Mouse (Mus musculus): ENCODE data around the gene Mvb12a. TPM values are rescaled to one million over a fixed set of nuclear protein-coding genes. Genes with fewer than 3 reads are reported as not detected.
"Not testable (repeated sequence)": the region's sequence is repeated elsewhere in the genome, so short reads cannot be mapped to it uniquely, and the experiment has no call there.

Gene Mvb12a
- polyA plus RNA-seq, 1 experiment, result 136 TPM

DNA sequence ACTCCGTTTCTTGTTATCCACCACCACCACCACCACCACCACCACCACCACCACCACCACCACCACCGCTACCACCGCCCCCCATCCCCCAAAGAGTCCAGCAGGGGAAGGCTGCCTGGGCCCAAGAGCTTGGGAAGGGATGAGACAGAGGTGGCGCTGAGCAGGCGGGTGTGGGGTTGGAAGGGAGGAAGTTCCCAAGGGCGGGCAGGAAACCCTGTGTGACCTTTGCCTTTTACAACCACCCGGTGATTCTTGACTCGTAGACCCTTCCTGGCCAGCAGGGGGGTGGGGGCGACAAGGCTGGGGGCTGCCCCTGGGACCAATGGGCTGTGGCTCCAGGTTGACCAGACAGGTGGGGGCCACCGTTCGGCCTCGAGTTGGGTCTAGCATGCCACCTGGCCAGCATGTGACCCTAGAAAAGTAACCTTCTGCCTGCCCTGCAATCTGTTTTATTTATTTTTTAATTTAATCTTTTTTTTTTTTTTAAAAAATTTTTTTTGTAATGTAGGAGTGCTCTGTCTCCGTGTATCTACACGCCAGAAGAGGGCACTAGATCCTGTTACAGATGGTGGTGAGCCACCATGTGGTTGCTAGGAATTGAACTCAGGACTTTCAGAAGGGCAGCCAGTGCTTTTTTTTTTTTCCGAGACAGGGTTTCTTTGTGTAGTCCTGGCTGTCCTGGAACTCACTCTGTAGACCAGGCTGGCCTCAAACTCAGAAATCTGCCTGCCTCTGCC, 29.5 kb upstream of the Mvb12a start:
- DNase-seq, result peak; percentile 69
- H3K27ac ChIP-seq (ENCODE audit: insufficient read depth, low read depth, low read length), result peak overlapping the region; percentile 57; the same call in 1 of the 2 replicates
- 53% methylated on average over 15 of the region's 15 CpGs for WGBS
- H3K36me3 ChIP-seq (ENCODE audit: control insufficient read depth, insufficient read depth, low read length), result no peaks in the 10 kb centered on the region
- H3K4me3 ChIP-seq (ENCODE audit: insufficient read depth, low read depth, low read length), result no peak overlapping the region
- TF ChIP-seq CTCF (conservative IDR thresholded peaks at IDR 0.05; ENCODE audit: insufficient read depth, insufficient read length, low read depth, low read length) (0 out of 2 replicates have a peak, but pooled peaks have one; percentile 6), POLR2A (IDR thresholded peaks at IDR 0.05; ENCODE audit: low read depth, low read length) (no peak)
- no peaks in the 10 kb centered on the region for H3K4me1 ChIP-seq (ENCODE audit: control insufficient read depth, insufficient read depth, low read length)
- no peaks in the 10 kb centered on the region for H3K27me3 ChIP-seq (replicated peaks; ENCODE audit: control insufficient read depth, insufficient read depth, low read length)

DNA sequence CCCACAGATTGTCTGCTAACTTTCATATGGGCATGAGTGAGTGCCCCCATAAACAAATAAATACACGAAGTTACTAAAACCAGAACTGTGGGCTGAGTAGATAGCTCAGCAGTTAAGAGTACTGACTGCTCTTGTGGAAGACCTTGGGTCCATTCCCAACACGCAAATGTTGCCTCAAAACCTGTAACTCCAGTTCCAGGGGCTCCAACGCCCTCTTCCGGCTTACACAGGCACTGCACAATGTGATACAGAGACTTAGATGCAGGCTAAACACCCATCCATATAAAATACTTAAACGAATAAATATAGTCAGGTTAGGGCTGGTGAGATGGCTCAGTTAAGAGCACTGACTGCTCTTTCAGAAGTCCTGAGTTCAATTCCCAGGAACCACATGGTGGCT, 27.7 kb upstream of the Mvb12a start:
- H3K4me1 ChIP-seq (ENCODE audit: control insufficient read depth, insufficient read depth, low read length), result no peaks in the 10 kb centered on the region
- WGBS, result 78% methylated on average over 5 of the region's 5 CpGs

GRCm38 (mm10) chr8:71516786-71517185, 25.9 kb upstream of the Mvb12a start:
- WGBS, result 28% methylated on average over 6 of the region's 6 CpGs
- peak; percentile 84 for DNase-seq
- H3K36me3 ChIP-seq (ENCODE audit: control insufficient read depth, insufficient read depth, low read length), result no peaks in the 10 kb centered on the region
- H3K27me3 ChIP-seq (replicated peaks; ENCODE audit: control insufficient read depth, insufficient read depth, low read length), result no peaks in the 10 kb centered on the region
- no peaks in the 10 kb centered on the region for H3K4me1 ChIP-seq (ENCODE audit: control insufficient read depth, insufficient read depth, low read length)
- H3K4me3 ChIP-seq (ENCODE audit: insufficient read depth, low read depth, low read length), result no peak overlapping the region
- TF ChIP-seq POLR2A (IDR thresholded peaks at IDR 0.05; ENCODE audit: low read depth, low read length) (no peak), CTCF (conservative IDR thresholded peaks at IDR 0.05; ENCODE audit: insufficient read depth, insufficient read length, low read depth, low read length) (no peak)
- no peak overlapping the region for H3K27ac ChIP-seq (ENCODE audit: insufficient read depth, low read depth, low read length)

More for the DNA sequence above, 27.7 kb upstream of the Mvb12a start:
- Histone ChIP-seq H3K27me3 (replicated peaks; ENCODE audit: control insufficient read depth, insufficient read depth, low read length) (no peaks in the 10 kb centered on the region), H3K4me3 (ENCODE audit: insufficient read depth, low read depth, low read length) (no peak overlapping the region), H3K27ac (ENCODE audit: insufficient read depth, low read depth, low read length) (no peak overlapping the region), H3K36me3 (ENCODE audit: control insufficient read depth, insufficient read depth, low read length) (no peaks in the 10 kb centered on the region)
- no peak for DNase-seq
- TF ChIP-seq CTCF (conservative IDR thresholded peaks at IDR 0.05; ENCODE audit: insufficient read depth, insufficient read length, low read depth, low read length), result 0 out of 2 replicates have a peak, but pooled peaks have one; percentile 4
- no peak for TF ChIP-seq POLR2A (IDR thresholded peaks at IDR 0.05; ENCODE audit: low read depth, low read length)

DNA sequence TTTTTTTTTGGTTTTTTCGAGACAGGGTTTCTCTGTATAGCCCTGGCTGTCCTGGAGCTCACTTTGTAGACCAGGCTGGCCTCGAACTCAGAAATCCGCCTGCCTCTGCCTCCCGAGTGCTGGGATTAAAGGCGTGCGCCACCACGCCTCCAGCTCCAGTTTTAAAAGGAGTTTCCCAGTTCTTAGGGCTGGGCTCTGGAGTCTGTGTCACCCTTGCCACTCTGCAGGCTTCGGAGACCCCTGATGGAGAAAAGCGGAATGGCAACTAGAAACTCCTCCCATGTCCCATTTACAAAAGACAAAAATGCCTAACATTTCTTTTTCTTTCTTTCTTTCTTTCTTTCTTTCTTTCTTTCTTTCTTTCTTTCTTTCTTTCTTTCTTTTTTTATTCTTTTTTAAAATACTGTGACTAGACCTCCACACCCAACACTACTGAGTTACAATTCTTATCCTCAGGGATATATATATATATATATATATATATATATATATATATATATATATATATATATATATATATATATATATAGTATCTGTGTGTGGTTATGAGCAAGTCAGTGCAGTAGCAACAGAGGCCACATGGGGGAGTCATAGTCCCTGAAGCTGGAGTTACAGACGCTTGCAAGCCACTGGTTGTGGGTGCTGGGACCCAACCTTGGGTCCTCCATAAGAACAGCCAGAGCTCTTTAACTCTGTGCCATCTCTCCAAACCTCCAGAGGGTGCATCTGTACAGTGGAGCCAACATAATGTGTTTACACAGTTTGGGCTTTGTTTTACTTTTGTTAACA, 23.5 kb upstream of the Mvb12a start:
- peak; percentile 77 for DNase-seq

DNA sequence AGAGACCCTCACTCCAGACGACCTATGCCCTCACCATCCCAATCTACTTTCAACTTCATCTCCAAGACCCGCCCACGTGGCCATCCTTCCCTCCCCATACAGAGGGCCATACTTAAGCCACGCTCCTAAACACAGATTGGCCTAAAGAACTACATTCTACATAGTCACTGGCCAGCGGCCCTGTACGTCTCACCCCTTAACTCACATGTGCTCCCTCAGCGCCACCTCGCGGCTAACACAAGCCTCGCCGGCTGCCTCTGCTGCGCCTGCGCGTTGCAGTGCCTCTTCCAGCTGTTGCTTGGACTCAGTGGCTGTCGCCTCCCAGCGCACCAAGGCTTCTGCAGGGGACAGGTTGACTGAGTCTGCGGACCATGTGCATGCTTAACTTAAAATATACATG, 21.1 kb upstream of the Mvb12a start:
- TF ChIP-seq POLR2A (IDR thresholded peaks at IDR 0.05; ENCODE audit: low read depth, low read length) (no peak), CTCF (conservative IDR thresholded peaks at IDR 0.05; ENCODE audit: insufficient read depth, insufficient read length, low read depth, low read length) (peak; percentile 98)
- 2% methylated on average over 17 of the region's 17 CpGs for WGBS
- DNase-seq, result peak; percentile 95
- Histone ChIP-seq H3K36me3 (ENCODE audit: control insufficient read depth, insufficient read depth, low read length) (no peaks in the 10 kb centered on the region), H3K4me1 (ENCODE audit: control insufficient read depth, insufficient read depth, low read length) (no peaks in the 10 kb centered on the region), H3K4me3 (ENCODE audit: insufficient read depth, low read depth, low read length) (no peak overlapping the region), H3K27me3 (replicated peaks; ENCODE audit: control insufficient read depth, insufficient read depth, low read length) (no peaks in the 10 kb centered on the region), H3K27ac (ENCODE audit: insufficient read depth, low read depth, low read length) (no peak overlapping the region)

More for the DNA sequence above, 23.5 kb upstream of the Mvb12a start:
- not testable (repeated sequence) for H3K36me3 ChIP-seq (ENCODE audit: control insufficient read depth, insufficient read depth, low read length); H3K27me3 ChIP-seq (replicated peaks; ENCODE audit: control insufficient read depth, insufficient read depth, low read length); H3K4me1 ChIP-seq (ENCODE audit: control insufficient read depth, insufficient read depth, low read length); H3K27ac ChIP-seq (ENCODE audit: insufficient read depth, low read depth, low read length); H3K4me3 ChIP-seq (ENCODE audit: insufficient read depth, low read depth, low read length)
- TF ChIP-seq CTCF (conservative IDR thresholded peaks at IDR 0.05; ENCODE audit: insufficient read depth, insufficient read length, low read depth, low read length), result peak; percentile 71
- WGBS, result 29% methylated on average over 10 of the region's 10 CpGs

DNA sequence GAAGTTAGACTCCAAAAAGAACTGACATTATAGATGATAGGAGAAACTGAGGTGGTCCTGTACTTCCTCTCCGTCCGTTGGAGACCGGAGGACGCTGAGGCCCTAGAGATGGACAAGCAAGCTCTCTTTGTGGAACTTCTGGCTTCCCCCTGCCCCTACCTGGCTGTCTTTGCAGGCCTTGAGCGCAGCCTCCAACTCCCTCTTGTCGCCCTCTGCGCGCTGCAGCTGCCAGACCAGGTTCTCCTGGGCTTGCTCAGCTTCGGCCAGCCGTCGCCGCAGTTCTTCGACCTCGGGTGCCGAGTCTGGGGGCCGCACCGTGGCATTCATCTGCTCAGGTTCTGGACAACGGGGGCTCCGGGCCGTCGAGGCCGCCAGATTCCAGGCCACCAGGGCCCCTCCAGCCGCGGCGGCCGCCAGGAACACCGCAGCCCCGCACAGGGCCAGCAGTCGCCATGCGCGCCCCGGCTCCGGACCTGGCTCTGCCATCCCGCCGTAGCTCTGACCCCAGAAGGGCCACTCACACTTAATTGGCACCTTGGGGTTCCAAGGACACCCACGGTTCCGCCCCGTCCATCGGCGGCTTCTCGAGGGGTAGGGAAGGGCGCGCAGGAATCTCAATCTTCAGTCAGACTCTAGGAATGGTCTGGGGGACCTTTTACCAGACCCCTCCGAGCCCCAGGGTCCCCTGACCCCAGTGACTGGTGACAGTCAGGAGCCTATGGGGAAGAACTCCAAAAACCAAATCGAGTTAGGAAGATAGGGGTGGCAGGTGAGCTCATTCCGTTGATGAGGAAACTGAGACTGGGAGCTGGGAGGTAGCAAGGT, 17.3 kb upstream of the Mvb12a start, which contains the start of gene Ccdc194:
Gene Ccdc194, minus strand, starts transcription at position 486 of the 825 bp plus-strand sequence.
- TF ChIP-seq CTCF (conservative IDR thresholded peaks at IDR 0.05; ENCODE audit: insufficient read depth, insufficient read length, low read depth, low read length) (no peak), POLR2A (IDR thresholded peaks at IDR 0.05; ENCODE audit: low read depth, low read length) (no peak)
- no peak for DNase-seq
- peaks cover 3% of the 10 kb centered on the region; the same call in 1 of the 2 replicates for H3K4me1 ChIP-seq (ENCODE audit: control insufficient read depth, insufficient read depth, low read length)
- H3K27me3 ChIP-seq (replicated peaks; ENCODE audit: control insufficient read depth, insufficient read depth, low read length), result no peaks in the 10 kb centered on the region
- WGBS, result 36% methylated on average over 46 of the region's 46 CpGs
- H3K27ac ChIP-seq (ENCODE audit: insufficient read depth, low read depth, low read length), result no peak within 1 kb of the TSS
- H3K36me3 ChIP-seq (ENCODE audit: control insufficient read depth, insufficient read depth, low read length), result no peaks in the 10 kb centered on the region
- H3K4me3 ChIP-seq (ENCODE audit: insufficient read depth, low read depth, low read length), result no peak within 1 kb of the TSS
